Mouse (Mus musculus): ENCODE results near the gene Bpifb9a.
"Not testable (repeated sequence)": the region's sequence is repeated elsewhere in the genome, so short reads cannot be mapped to it uniquely, and the experiment has no call there.

Gene Bpifb9a

GRCm38 (mm10) chr2:154313771-154314170 lies 56.1 kb downstream of the Bpifb9a start:
- DNase-seq = not testable (repeated sequence)
